Mouse (Mus musculus): ENCODE data around the gene Sirt7. TPM values are rescaled to one million over a fixed set of nuclear protein-coding genes. Genes with fewer than 3 reads are reported as not detected.

Sirt7 gene
- total and polyA plus RNA-seq, 3 experiments: 35.3 to 169 (median 74.5) TPM

DNA sequence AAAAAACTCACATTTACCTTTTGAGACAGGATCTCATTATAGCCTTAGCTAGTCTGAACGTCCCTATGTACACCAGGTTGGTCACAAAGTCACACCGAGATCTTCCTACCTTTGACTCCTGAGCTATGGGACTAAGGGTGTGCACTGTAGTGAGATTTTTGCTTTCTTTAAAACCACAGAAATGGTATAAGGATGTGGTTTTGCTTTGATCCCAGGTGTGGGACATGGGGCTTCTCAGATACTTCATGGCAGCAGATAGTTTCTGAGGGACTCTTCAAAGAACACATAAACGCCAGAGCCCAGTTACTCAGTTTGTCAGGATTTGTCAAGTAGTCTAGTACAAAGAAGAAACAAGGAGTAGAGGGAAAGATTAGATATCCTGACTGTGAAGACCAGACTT is 24.3 kb downstream of the Sirt7 start:
- Histone ChIP-seq H3K27me3 (ENCODE audit: insufficient read depth, low read length) (no peaks in the 10 kb centered on the region), H3K4me1 (ENCODE audit: insufficient read depth, low read depth, low read length) (peaks cover 59% of the 10 kb centered on the region), H3K36me3 (replicated peaks) (peaks cover 78% of the 10 kb centered on the region), H3K9me3 (replicated peaks) (no peaks in the 10 kb centered on the region), H3K4me3 (ENCODE audit: low read depth, low read length) (no peak overlapping the region)
- DNase-seq (ENCODE audit: low spot score) (no peak), ATAC-seq (ENCODE audit: extremely low read depth, insufficient number of reproducible peaks, low FRiP score, poor library complexity, severe bottlenecking) (no peak)
- TF ChIP-seq CTCF (IDR thresholded peaks at IDR 0.05; ENCODE audit: low read depth, low read length) (no peak), TAL1 (conservative IDR thresholded peaks at IDR 0.05; ENCODE audit: low read depth, low read length) (no peak), GATA1 (IDR thresholded peaks at IDR 0.05; ENCODE audit: borderline replicate concordance, low read length) (no peak), GATA2 (IDR thresholded peaks at IDR 0.05; ENCODE audit: borderline replicate concordance, low read depth, low read length) (no peak), POLR2AphosphoS5 (IDR thresholded peaks at IDR 0.05; ENCODE audit: insufficient replicate concordance, low read depth, low read length) (no peak)

DNA sequence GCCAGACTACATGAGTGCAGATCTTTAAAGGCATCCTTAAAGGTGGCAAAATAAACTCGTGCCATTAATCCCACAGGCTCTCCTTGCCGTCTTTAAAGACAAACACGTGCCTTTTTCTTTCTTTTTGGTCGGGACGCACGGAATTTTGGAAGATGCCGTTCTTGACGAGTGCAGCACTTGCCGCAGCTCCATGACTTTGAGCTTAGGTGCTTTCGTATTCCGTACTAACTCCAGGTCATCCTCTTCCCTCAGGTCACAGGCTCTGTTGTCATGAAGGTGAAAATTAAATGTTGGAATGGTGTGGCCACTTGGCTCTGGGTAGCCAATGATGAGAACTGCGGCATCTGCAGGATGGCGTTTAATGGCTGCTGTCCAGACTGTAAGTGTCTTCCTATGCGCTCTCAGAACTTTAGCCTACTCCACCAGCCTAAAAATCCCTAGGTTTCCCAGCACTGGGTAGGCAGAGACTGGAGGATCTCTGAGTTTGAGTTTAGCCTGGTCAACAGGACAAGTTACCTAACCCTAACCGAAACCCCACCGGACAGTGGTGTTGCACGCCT is 26.0 kb downstream of the Sirt7 start:
- ATAC-seq (ENCODE audit: extremely low read depth, insufficient number of reproducible peaks, low FRiP score, poor library complexity, severe bottlenecking) (no peak), DNase-seq (ENCODE audit: low spot score) (no peak)
- peaks cover 77% of the 10 kb centered on the region for H3K36me3 ChIP-seq (replicated peaks)
- no peaks in the 10 kb centered on the region for H3K27me3 ChIP-seq (ENCODE audit: insufficient read depth, low read length)
- peaks cover 72% of the 10 kb centered on the region for H3K4me1 ChIP-seq (ENCODE audit: insufficient read depth, low read depth, low read length)
- H3K9me3 ChIP-seq (replicated peaks): no peaks in the 10 kb centered on the region
- peak overlapping the region; percentile 95 for H3K4me3 ChIP-seq (ENCODE audit: low read depth, low read length)
- TF ChIP-seq GATA1 (IDR thresholded peaks at IDR 0.05; ENCODE audit: borderline replicate concordance, low read length) (no peak), GATA2 (IDR thresholded peaks at IDR 0.05; ENCODE audit: borderline replicate concordance, low read depth, low read length) (no peak), CTCF (IDR thresholded peaks at IDR 0.05; ENCODE audit: low read depth, low read length) (no peak), POLR2AphosphoS5 (IDR thresholded peaks at IDR 0.05; ENCODE audit: insufficient replicate concordance, low read depth, low read length) (no peak), TAL1 (conservative IDR thresholded peaks at IDR 0.05; ENCODE audit: low read depth, low read length) (no peak)

DNA sequence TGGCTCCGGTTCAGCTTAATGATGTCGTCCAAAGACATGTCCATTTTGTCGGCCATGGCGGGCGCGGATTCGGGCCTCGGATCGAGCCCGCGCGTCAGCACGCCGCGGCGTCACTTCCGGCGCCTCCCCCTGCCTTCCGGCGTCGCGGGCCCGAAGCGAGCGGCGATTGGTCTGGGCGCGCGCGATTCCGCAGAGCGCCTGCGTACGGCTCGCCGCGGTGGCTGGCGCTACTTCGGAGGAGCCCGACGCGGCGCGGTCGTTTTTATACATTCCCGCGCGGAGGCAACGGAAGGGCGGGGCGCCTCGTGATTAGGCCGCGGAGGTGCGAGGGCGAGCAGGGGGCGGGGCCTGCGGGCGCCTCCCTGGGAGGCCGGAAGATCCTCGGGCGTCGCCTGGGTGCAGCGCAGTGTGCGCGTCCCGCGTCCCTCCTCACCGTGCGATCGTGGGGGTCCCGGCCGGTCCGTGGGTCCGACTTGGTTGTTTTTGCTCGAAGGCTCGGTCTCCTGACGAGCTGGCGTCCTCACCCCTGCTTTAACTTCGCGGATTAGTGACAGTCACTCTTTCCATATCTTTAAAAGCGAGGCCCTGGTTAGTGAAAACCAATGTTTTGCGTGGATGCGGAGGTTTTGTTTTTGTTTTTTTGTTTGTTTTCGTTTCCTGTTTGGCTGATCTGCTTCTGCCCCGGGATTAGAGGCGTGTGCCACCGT is 26.6 kb downstream of the Sirt7 start, which contains the start of the genes Alyref and Anapc11:
TSS of gene Alyref (minus strand) at position 83 of the 707 bp plus-strand sequence.
TSS of gene Anapc11 (plus strand) at position 139 of the 707 bp plus-strand sequence.
- Histone ChIP-seq H3K27me3 (ENCODE audit: insufficient read depth, low read length) (no peaks in the 10 kb centered on the region), H3K4me3 (ENCODE audit: low read depth, low read length) (peak within 1 kb of the TSS; percentile 95), H3K36me3 (replicated peaks) (peaks cover 77% of the 10 kb centered on the region), H3K9me3 (replicated peaks) (no peaks in the 10 kb centered on the region), H3K4me1 (ENCODE audit: insufficient read depth, low read depth, low read length) (peaks cover 73% of the 10 kb centered on the region)
- ATAC-seq (ENCODE audit: extremely low read depth, insufficient number of reproducible peaks, low FRiP score, poor library complexity, severe bottlenecking) (peak; percentile 84), DNase-seq (ENCODE audit: low spot score) (peak; percentile 98)
- TF ChIP-seq POLR2AphosphoS5 (IDR thresholded peaks at IDR 0.05; ENCODE audit: insufficient replicate concordance, low read depth, low read length): no peak
- TF ChIP-seq CTCF (IDR thresholded peaks at IDR 0.05; ENCODE audit: low read depth, low read length): no peak
- TF ChIP-seq GATA2 (IDR thresholded peaks at IDR 0.05; ENCODE audit: borderline replicate concordance, low read depth, low read length): no peak
- no peak for TF ChIP-seq TAL1 (conservative IDR thresholded peaks at IDR 0.05; ENCODE audit: low read depth, low read length)
- TF ChIP-seq GATA1 (IDR thresholded peaks at IDR 0.05; ENCODE audit: borderline replicate concordance, low read length): no peak

DNA sequence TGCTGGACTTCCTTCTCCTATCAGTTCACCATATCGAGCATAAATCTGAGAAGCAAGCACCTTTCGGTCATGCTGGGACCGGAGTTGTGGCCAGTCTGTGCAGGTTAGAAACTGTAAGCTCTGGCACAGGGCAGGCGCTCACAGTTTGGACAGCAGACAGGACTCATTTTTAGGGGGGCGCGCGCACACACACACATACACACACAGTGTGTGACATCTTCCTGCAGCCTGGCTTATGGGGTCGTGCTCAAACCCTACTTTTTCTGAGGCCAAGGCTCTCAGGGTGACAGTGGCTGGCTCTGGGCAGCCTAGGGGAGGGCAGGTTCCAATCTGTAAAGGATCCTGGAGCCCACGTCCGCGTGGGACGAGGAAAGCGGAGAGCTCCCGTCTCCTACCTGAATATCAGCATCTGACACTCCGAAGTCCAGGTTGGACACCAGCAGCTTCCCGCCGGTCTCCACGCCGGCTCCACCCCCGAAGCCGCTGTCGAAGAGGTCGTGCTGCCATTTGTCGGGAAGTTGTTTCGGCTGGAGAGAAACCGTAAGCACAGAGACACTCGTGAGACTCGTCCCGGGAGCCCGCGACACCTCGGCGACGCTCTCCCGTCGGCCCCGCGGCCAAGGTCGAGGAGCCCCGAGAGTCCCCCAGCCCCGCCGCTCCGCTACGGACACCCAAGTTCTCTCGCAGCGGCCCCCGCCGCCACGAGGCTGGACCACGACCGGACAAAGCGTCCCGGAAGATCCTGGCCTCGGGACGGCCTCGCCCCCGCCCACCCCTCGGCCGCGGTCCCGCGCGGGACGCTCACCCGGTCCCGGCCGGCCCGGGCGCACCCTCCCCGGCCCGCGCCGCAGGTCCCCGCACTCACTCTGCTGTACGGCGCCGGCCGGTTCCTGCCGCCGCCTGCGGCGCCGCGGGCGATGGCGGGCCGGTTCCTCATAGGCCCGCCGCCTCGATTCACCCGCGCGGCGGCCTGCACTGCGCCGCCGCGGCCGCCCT is 27.5 kb downstream of the Sirt7 start:
- Histone ChIP-seq H3K36me3 (replicated peaks) (peaks cover 77% of the 10 kb centered on the region), H3K27me3 (ENCODE audit: insufficient read depth, low read length) (no peaks in the 10 kb centered on the region), H3K4me1 (ENCODE audit: insufficient read depth, low read depth, low read length) (peaks cover 70% of the 10 kb centered on the region), H3K9me3 (replicated peaks) (no peaks in the 10 kb centered on the region), H3K4me3 (ENCODE audit: low read depth, low read length) (peak overlapping the region; percentile 95)
- ATAC-seq (ENCODE audit: extremely low read depth, insufficient number of reproducible peaks, low FRiP score, poor library complexity, severe bottlenecking) (no peak), DNase-seq (ENCODE audit: low spot score) (peak; percentile 29)
- TF ChIP-seq TAL1 (conservative IDR thresholded peaks at IDR 0.05; ENCODE audit: low read depth, low read length): no peak
- TF ChIP-seq CTCF (IDR thresholded peaks at IDR 0.05; ENCODE audit: low read depth, low read length): no peak
- TF ChIP-seq GATA1 (IDR thresholded peaks at IDR 0.05; ENCODE audit: borderline replicate concordance, low read length): no peak
- no peak for TF ChIP-seq GATA2 (IDR thresholded peaks at IDR 0.05; ENCODE audit: borderline replicate concordance, low read depth, low read length)
- TF ChIP-seq POLR2AphosphoS5 (IDR thresholded peaks at IDR 0.05; ENCODE audit: insufficient replicate concordance, low read depth, low read length): no peak

DNA sequence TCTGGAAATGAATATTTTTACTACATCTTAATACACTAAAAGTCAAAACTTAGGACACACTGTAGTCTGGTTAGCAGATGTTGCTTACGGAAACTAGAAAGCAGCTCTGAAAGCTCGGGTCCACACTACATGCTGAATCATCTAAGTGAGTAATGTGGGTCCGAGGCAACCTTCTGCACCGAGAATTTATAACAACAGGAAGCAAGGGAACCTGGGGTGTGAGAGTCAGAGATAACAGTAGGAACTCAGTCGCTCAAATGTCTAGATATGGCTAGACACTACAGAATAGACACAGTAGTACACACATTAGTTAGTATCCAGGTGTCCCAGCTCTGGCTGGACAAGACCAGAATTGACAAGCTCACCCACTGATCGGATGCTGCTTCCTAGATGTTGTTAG is 36.5 kb downstream of the Sirt7 start:
- Histone ChIP-seq H3K9me3 (replicated peaks) (no peaks in the 10 kb centered on the region; the same call in 1 of the 2 replicates), H3K4me3 (ENCODE audit: low read depth, low read length) (no peak overlapping the region), H3K4me1 (ENCODE audit: insufficient read depth, low read depth, low read length) (peaks cover 34% of the 10 kb centered on the region), H3K36me3 (replicated peaks) (peaks cover 94% of the 10 kb centered on the region), H3K27me3 (ENCODE audit: insufficient read depth, low read length) (no peaks in the 10 kb centered on the region)
- ATAC-seq (ENCODE audit: extremely low read depth, insufficient number of reproducible peaks, low FRiP score, poor library complexity, severe bottlenecking): peak; percentile 84
- no peak for TF ChIP-seq CTCF (IDR thresholded peaks at IDR 0.05; ENCODE audit: low read depth, low read length)
- no peak for TF ChIP-seq TAL1 (conservative IDR thresholded peaks at IDR 0.05; ENCODE audit: low read depth, low read length)
- no peak for TF ChIP-seq GATA2 (IDR thresholded peaks at IDR 0.05; ENCODE audit: borderline replicate concordance, low read depth, low read length)
- TF ChIP-seq GATA1 (IDR thresholded peaks at IDR 0.05; ENCODE audit: borderline replicate concordance, low read length): no peak
- no peak for TF ChIP-seq POLR2AphosphoS5 (IDR thresholded peaks at IDR 0.05; ENCODE audit: insufficient replicate concordance, low read depth, low read length)
- DNase-seq (ENCODE audit: low spot score): no peak
